In the genomic region with DNA sequence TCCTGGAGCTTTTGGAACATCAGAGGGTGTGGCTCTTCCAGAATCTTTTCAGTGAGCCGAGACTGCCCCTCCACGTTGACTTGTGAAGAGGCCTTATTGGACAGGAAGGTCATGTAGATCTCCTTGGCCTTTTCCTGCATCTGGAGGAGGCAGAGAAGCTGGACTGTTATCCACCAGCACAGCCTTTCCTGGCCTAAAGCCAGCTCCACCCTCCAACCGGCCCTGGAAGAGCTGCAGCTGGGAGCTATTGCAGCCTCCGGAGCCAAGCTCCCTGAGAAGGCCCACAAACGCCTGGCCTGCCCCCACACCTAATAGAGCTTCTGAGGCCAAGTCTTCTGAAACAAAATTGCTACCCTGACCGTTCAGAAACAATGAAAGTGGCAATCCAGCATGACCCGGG, we compare ENCODE assay signal across 8 mouse cellular contexts. TPM values are rescaled to one million over a fixed set of nuclear protein-coding genes. Genes with fewer than 3 reads are reported as not detected.
DNase-seq lines count a peak whose midpoint lies in the region; ATAC-seq and TF ChIP-seq lines count a peak whose summit lies in the region.

No protein-coding gene starts in this region.

- no peak overlapping the region for H3K4me2 ChIP-seq in forebrain, embryonic 14.5 days (ENCODE audit: low read length)
- no peak overlapping the region for H3K4me2 ChIP-seq in forebrain, embryonic 15.5 days (replicated peaks)
- no peak overlapping the region for H3K4me2 ChIP-seq in kidney, postnatal 0 days (ENCODE audit: low read length)

- no peak overlapping the region for H3K27ac ChIP-seq in forebrain, embryonic 14.5 days (ENCODE audit: low read depth, low read length)
- H3K27ac ChIP-seq in forebrain, embryonic 15.5 days (replicated peaks) = no peak overlapping the region
- no peak overlapping the region for H3K27ac ChIP-seq in kidney, postnatal 0 days

- DNase-seq in forebrain, embryonic 14.5 days (ENCODE audit: low spot score) = peak; percentile 22
- DNase-seq in adrenal gland, adult 2 months = peak; percentile 75
- DNase-seq in heart, adult 11 months = peak; percentile 98
- peak; percentile 70 for DNase-seq in kidney, postnatal 0 days (ENCODE audit: low spot score)
- peak; percentile 71 for DNase-seq in lung, postnatal 25 days (ENCODE audit: low spot score)

- H3K9ac ChIP-seq in forebrain, embryonic 14.5 days (ENCODE audit: low read length) = no peak overlapping the region
- no peak overlapping the region for H3K9ac ChIP-seq in forebrain, embryonic 15.5 days (replicated peaks)
- no peak overlapping the region for H3K9ac ChIP-seq in kidney, postnatal 0 days (ENCODE audit: low read depth, low read length)

- no peaks in the 10 kb centered on the region for H3K27me3 ChIP-seq in forebrain, embryonic 14.5 days (replicated peaks; ENCODE audit: control insufficient read depth, insufficient read depth, low read length)
- H3K27me3 ChIP-seq in forebrain, embryonic 15.5 days = no peaks in the 10 kb centered on the region
- no peaks in the 10 kb centered on the region for H3K27me3 ChIP-seq in kidney, postnatal 0 days (ENCODE audit: insufficient read depth, low read length)

- TF ChIP-seq CTCF in kidney, postnatal 0 days (IDR thresholded peaks at IDR 0.05; ENCODE audit: low read depth) = no peak

- no peaks in the 10 kb centered on the region for H3K36me3 ChIP-seq in forebrain, embryonic 14.5 days (ENCODE audit: control insufficient read depth, insufficient read depth, low read length)
- no peaks in the 10 kb centered on the region for H3K36me3 ChIP-seq in forebrain, embryonic 15.5 days
- H3K36me3 ChIP-seq in kidney, postnatal 0 days (ENCODE audit: insufficient read depth, low read length) = no peaks in the 10 kb centered on the region

- H3K4me1 ChIP-seq in forebrain, embryonic 14.5 days (ENCODE audit: control insufficient read depth, insufficient read depth, low read length) = no peaks in the 10 kb centered on the region
- H3K4me1 ChIP-seq in forebrain, embryonic 15.5 days = no peaks in the 10 kb centered on the region
- no peaks in the 10 kb centered on the region for H3K4me1 ChIP-seq in kidney, postnatal 0 days (replicated peaks; ENCODE audit: insufficient read depth, low read length)

- H3K4me3 ChIP-seq in forebrain, embryonic 14.5 days (ENCODE audit: low read depth, low read length) = no peak overlapping the region
- H3K4me3 ChIP-seq in forebrain, embryonic 15.5 days = no peak overlapping the region
- no peak overlapping the region for H3K4me3 ChIP-seq in kidney, postnatal 0 days (replicated peaks; ENCODE audit: low read depth, low read length)

- ATAC-seq in forebrain, embryonic 14.5 days = no peak
- no peak for ATAC-seq in forebrain, embryonic 15.5 days (replicated peaks)
- peak; percentile 40; the same call in 1 of the 2 replicates for ATAC-seq in kidney, postnatal 0 days (replicated peaks; ENCODE audit: low FRiP score, low read depth)
- ATAC-seq in CD4-positive, CD25-positive, alpha-beta regulatory T cell, adult 4 months = no peak
- no peak for ATAC-seq in inflammation-experienced regulatory T-cells, adult 6 months

- 45% methylated on average over 7 of the region's 7 CpGs for WGBS in forebrain, embryonic 14.5 days
- 38% methylated on average over 7 of the region's 7 CpGs for WGBS in forebrain, embryonic 15.5 days
- WGBS in kidney, postnatal 0 days = 20% methylated on average over 7 of the region's 7 CpGs

- H3K9me3 ChIP-seq in forebrain, embryonic 14.5 days (replicated peaks; ENCODE audit: control insufficient read depth, low read length) = no peaks in the 10 kb centered on the region
- H3K9me3 ChIP-seq in forebrain, embryonic 15.5 days = no peaks in the 10 kb centered on the region
- no peaks in the 10 kb centered on the region for H3K9me3 ChIP-seq in kidney, postnatal 0 days (replicated peaks; ENCODE audit: low read length)

RNA-seq across cellular contexts. Expression of a gene that starts 29.6 kb away (rescaled TPM):
- 21.8 and 22.5 TPM in 2 replicates for polyA plus RNA-seq in forebrain, embryonic 14.5 days (2014; fragmentation: Nextera tagmentation; extraction: Ambion mirVana)
- 21.9 and 22.2 TPM in 2 replicates for polyA plus RNA-seq in forebrain, embryonic 15.5 days (2015; fragmentation: Nextera tagmentation; extraction: Ambion mirVana)
- 10 to 100 TPM; 10.5 to 23.8 TPM for total RNA-seq in adrenal gland, adult 2 months (2021)
- 9.1 and 11.9 TPM in 2 replicates for polyA plus RNA-seq in adrenal gland, adult 2 months (2012; rRNA removed)
- polyA plus RNA-seq in kidney, postnatal 0 days (2015; fragmentation: Nextera tagmentation; extraction: Ambion mirVana) = 5.4 and 6.6 TPM in 2 replicates
- 100 to 1,000 TPM; 541 to 576 TPM for polyA plus RNA-seq in CD4-positive, CD25-positive, alpha-beta regulatory T cell, adult 4 months (2017; shearing (Covaris generic))
- 100 to 1,000 TPM in 2 of 3 experiments, 10 to 100 TPM in 1; 53.2 to 448 (median 275) TPM for polyA plus RNA-seq in inflammation-experienced regulatory T-cells, adult 6 months (2017; shearing (Covaris generic))

Comparison
In these comparisons a context has a peak if more than half of its experiments do, and no peak if none do; other contexts are left out.
1. DNase-seq: peak in every context shown above with its lines; median percentile 98 in heart, adult 11 months; 75 in adrenal gland, adult 2 months; 71 in lung, postnatal 25 days; 70 in kidney, postnatal 0 days; 22 in forebrain, embryonic 14.5 days.